Mouse (Mus musculus): Measurements from ENCODE around the gene Stk36. TPM values are rescaled to one million over a fixed set of nuclear protein-coding genes. Genes with fewer than 3 reads are reported as not detected.

Gene Stk36
- polyA plus RNA-seq (2012; ENCODE audit: insufficient read depth, insufficient read length, missing spikeins) = 2.8 and 3.0 TPM in 2 replicates

GRCm38 (mm10) chr1:74601267-74601962, at the start of gene Stk36, which contains the start of gene Rnf25:
TSS of gene Stk36 (plus strand) at chr1:74601445.
TSS of gene Rnf25 (minus strand) at chr1:74601397.
- H3K27ac ChIP-seq (ENCODE audit: insufficient read depth, low read depth, low read length) = no peak within 1 kb of the TSS
- TF ChIP-seq CTCF (IDR thresholded peaks at IDR 0.05; ENCODE audit: low read depth, low read length) (no peak), POLR2A (IDR thresholded peaks at IDR 0.05; ENCODE audit: borderline replicate concordance, low read depth, low read length) (no peak)

GRCm38 (mm10) chr1:74559061-74559460, 42.2 kb upstream of the Stk36 start:
- no peak for TF ChIP-seq CTCF (IDR thresholded peaks at IDR 0.05; ENCODE audit: low read depth, low read length)
- Histone ChIP-seq H3K4me1 (ENCODE audit: control insufficient read depth, insufficient read depth, low read length) (no peaks in the 10 kb centered on the region), H3K27ac (ENCODE audit: insufficient read depth, low read depth, low read length) (no peak overlapping the region), H3K4me3 (ENCODE audit: insufficient read depth, low read length) (no peak overlapping the region)

More at GRCm38 (mm10) chr1:74601267-74601962, at the start of gene Stk36, which contains the start of gene Rnf25:
- Histone ChIP-seq H3K4me1 (ENCODE audit: control insufficient read depth, insufficient read depth, low read length) (peaks cover 5% of the 10 kb centered on the region), H3K4me3 (ENCODE audit: insufficient read depth, low read length) (peak within 1 kb of the TSS; percentile 81)

GRCm38 (mm10) chr1:74565834-74566233, 35.4 kb upstream of the Stk36 start:
- TF ChIP-seq CTCF (IDR thresholded peaks at IDR 0.05; ENCODE audit: low read depth, low read length) = no peak
- no peak overlapping the region for H3K27ac ChIP-seq (ENCODE audit: insufficient read depth, low read depth, low read length)
- H3K4me1 ChIP-seq (ENCODE audit: control insufficient read depth, insufficient read depth, low read length) = no peaks in the 10 kb centered on the region
- H3K4me3 ChIP-seq (ENCODE audit: insufficient read depth, low read length) = no peak overlapping the region

GRCm38 (mm10) chr1:74569739-74570719, 31.2 kb upstream of the Stk36 start:
- TF ChIP-seq CTCF (IDR thresholded peaks at IDR 0.05; ENCODE audit: low read depth, low read length) (no peak), POLR2A (IDR thresholded peaks at IDR 0.05; ENCODE audit: borderline replicate concordance, low read depth, low read length) (no peak)

GRCm38 (mm10) chr1:74582621-74583020, 18.6 kb upstream of the Stk36 start:
- Histone ChIP-seq H3K4me3 (ENCODE audit: insufficient read depth, low read length) (no peak overlapping the region), H3K27ac (ENCODE audit: insufficient read depth, low read depth, low read length) (no peak overlapping the region), H3K4me1 (ENCODE audit: control insufficient read depth, insufficient read depth, low read length) (0 out of 2 replicates have a peak, but pooled peaks cover 2% of the 10 kb centered on the region)
- TF ChIP-seq CTCF (IDR thresholded peaks at IDR 0.05; ENCODE audit: low read depth, low read length) = no peak
- no peak for TF ChIP-seq POLR2A (IDR thresholded peaks at IDR 0.05; ENCODE audit: borderline replicate concordance, low read depth, low read length)

More at GRCm38 (mm10) chr1:74569739-74570719, 31.2 kb upstream of the Stk36 start:
- no peak overlapping the region for H3K4me3 ChIP-seq (ENCODE audit: insufficient read depth, low read length)
- no peaks in the 10 kb centered on the region for H3K4me1 ChIP-seq (ENCODE audit: control insufficient read depth, insufficient read depth, low read length)
- no peak overlapping the region for H3K27ac ChIP-seq (ENCODE audit: insufficient read depth, low read depth, low read length)

- no peak overlapping the region for H3K27ac ChIP-seq (ENCODE audit: insufficient read depth, low read depth, low read length)
- H3K4me1 ChIP-seq (ENCODE audit: control insufficient read depth, insufficient read depth, low read length) = peaks cover 8% of the 10 kb centered on the region
- TF ChIP-seq POLR2A (IDR thresholded peaks at IDR 0.05; ENCODE audit: borderline replicate concordance, low read depth, low read length) (no peak), CTCF (IDR thresholded peaks at IDR 0.05; ENCODE audit: low read depth, low read length) (no peak)
- no peak overlapping the region for H3K4me3 ChIP-seq (ENCODE audit: insufficient read depth, low read length)
Observed at GRCm38 (mm10) chr1:74584616-74585398, 16.4 kb upstream of the Stk36 start.

GRCm38 (mm10) chr1:74587233-74587772, 13.9 kb upstream of the Stk36 start:
- no peak for TF ChIP-seq POLR2A (IDR thresholded peaks at IDR 0.05; ENCODE audit: borderline replicate concordance, low read depth, low read length)
- no peak for TF ChIP-seq CTCF (IDR thresholded peaks at IDR 0.05; ENCODE audit: low read depth, low read length)
- Histone ChIP-seq H3K4me1 (ENCODE audit: control insufficient read depth, insufficient read depth, low read length) (peaks cover 8% of the 10 kb centered on the region), H3K4me3 (ENCODE audit: insufficient read depth, low read length) (peak overlapping the region; percentile 67), H3K27ac (ENCODE audit: insufficient read depth, low read depth, low read length) (peak overlapping the region; percentile 27)

GRCm38 (mm10) chr1:74587773-74588445, 13.3 kb upstream of the Stk36 start, which contains the start of the genes Zfp142 and Bcs1l:
TSS of gene Zfp142 (minus strand) at chr1:74588246.
TSS of gene Bcs1l (plus strand) at chr1:74588289.
- Histone ChIP-seq H3K27ac (ENCODE audit: insufficient read depth, low read depth, low read length) (peak within 1 kb of the TSS; percentile 27), H3K4me1 (ENCODE audit: control insufficient read depth, insufficient read depth, low read length) (peaks cover 8% of the 10 kb centered on the region), H3K4me3 (ENCODE audit: insufficient read depth, low read length) (peak within 1 kb of the TSS; percentile 67)
- TF ChIP-seq CTCF (IDR thresholded peaks at IDR 0.05; ENCODE audit: low read depth, low read length) (no peak), POLR2A (IDR thresholded peaks at IDR 0.05; ENCODE audit: borderline replicate concordance, low read depth, low read length) (no peak)

Measured in bone marrow macrophage, adult 2 months (primary cell).